Mouse (Mus musculus): ENCODE results near the gene Yipf2.
"Not testable (repeated sequence)": the region's sequence is repeated elsewhere in the genome, so short reads cannot be mapped to it uniquely, and the experiment has no call there.

Yipf2 gene

GRCm38 (mm10) chr9:21557556-21557955 is 35.1 kb downstream of the Yipf2 start:
- in situ Hi-C loops (cut with MseI, MboI) = no loop called here

- in situ Hi-C loops (cut with MseI, MboI) = no loop called here
These were observed 35.6 kb downstream of the Yipf2 start for GRCm38 (mm10) chr9:21556996-21557395.

DNA sequence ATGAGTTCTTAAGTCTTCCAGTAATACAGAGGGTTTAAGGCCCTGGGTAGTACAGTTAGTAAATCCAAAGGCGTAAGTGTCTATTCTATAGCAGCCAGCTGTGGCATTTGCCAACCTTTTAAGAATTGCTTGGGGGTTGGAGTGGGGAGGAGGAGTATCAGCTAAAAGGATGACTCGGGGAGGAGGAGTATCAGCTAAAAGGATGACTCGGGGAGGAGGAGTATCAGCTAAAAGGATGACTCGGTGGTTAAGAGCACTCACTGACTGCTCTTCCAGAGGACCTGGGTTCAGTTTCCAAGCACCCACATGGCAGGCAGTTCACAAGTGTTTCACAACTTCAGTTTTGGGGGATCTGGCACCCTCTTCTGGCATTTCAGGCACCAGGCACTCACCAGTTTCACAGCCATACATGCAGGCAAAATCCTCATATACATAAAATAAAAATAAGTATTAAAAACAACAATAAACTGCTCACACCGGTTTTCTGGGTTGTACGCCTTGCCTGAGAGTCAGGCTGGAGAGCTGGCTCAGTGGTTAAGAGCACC is 37.4 kb downstream of the Yipf2 start:
- in situ Hi-C loops (cut with MseI, MboI) = no loop called here

DNA sequence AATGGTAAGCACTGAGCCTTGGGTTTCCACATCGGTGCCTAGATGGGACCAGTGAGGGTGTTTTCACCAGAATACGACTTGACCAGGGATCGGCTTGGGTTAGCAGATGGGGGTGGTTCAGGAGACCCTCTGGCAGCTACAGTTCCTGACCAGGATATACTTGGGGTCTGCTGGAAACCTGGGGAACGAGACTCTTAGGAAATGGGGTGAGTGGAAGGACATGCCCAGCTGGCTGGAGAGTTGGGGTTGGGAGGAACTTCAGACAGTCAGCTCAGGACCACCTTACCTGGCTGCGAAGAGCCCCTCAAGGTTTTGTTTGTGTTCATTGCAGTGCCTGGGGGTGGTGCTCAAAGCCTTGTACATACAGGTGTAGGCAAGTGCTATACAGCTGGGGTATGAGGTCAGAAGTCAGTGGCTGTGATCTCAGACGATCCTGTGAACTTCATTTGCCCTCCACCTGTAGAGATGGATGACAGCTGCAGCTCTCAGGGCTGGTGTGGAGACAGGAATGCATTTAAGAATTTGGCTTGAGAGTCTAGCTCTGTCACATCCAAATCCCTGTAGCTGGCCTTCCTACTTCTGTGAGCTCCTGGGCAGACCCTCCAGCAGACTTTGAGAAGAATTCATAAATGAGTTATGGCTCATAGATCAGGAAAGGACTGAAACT is 38.9 kb downstream of the Yipf2 start:
- in situ Hi-C loops (cut with MseI, MboI) = no loop called here

DNA sequence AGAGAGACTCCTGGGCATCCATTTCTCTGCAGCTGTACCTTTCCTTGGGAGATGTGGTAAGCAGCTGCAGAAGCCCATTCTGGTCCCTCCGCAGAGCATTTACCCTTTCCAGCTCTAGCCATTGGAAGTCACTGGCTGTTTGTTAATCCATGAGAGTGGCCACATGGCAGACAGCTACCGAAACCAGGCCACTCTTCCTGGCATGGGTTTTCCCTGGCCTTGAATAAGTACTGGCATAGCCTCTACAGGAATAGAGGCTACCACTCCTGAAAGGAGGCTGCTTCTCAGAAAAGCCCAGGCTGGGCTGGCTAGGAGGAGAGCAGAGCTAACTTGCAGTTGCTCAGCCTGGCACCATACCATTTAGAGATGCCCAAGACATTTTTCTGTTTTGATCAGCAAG is 41.6 kb downstream of the Yipf2 start:
- in situ Hi-C loops (cut with MseI, MboI) = no loop called here

DNA sequence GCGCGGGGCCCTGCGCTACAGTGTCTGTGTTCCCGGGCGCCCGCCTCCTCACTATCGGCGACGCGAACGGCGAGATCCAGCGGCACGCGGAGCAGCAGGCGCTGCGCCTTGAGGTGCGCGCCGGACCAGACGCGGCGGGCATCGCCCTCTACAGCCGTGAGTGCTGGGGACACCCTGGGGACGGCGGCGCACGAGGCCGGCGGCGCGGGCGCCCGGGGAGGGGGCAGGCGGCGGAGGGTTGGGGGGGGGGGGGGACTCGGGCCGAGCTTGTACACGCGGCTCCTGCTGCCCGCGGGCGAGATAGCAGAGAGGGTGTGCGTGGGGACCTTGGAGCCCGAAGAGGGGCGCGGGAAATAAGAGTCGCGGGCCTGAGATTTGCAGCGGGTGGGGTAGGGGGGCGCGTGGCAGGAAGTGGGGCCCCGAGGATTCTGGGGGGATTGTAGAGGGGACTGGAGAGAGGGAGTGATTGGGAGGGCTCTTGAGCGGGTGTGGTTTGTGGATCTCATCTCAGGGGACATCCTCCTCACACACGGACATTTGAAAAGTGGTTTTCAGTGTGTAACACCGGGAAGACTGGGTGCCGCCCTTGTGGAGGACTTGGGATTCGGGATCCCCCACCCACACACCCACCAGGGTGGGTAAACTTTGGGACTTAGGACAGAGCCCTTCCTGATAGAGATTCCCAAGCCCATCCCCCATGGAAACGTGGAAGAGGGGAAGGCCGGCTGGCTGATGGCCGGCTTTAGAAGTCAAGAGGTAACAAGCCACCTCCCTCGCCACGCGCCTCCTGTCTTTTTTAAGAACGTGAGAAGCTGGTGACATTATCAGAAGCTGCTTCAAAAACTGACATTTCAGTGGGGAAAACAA is 45.3 kb downstream of the Yipf2 start:
- in situ Hi-C loops (cut with MseI, MboI) = no loop called here

- in situ Hi-C loops (cut with MseI, MboI) = no loop called here
These were observed 45.9 kb downstream of the Yipf2 start, which contains the start of gene Carm1 for GRCm38 (mm10) chr9:21546789-21547074. Gene Carm1 (plus strand): TSS chr9:21546894.

DNA sequence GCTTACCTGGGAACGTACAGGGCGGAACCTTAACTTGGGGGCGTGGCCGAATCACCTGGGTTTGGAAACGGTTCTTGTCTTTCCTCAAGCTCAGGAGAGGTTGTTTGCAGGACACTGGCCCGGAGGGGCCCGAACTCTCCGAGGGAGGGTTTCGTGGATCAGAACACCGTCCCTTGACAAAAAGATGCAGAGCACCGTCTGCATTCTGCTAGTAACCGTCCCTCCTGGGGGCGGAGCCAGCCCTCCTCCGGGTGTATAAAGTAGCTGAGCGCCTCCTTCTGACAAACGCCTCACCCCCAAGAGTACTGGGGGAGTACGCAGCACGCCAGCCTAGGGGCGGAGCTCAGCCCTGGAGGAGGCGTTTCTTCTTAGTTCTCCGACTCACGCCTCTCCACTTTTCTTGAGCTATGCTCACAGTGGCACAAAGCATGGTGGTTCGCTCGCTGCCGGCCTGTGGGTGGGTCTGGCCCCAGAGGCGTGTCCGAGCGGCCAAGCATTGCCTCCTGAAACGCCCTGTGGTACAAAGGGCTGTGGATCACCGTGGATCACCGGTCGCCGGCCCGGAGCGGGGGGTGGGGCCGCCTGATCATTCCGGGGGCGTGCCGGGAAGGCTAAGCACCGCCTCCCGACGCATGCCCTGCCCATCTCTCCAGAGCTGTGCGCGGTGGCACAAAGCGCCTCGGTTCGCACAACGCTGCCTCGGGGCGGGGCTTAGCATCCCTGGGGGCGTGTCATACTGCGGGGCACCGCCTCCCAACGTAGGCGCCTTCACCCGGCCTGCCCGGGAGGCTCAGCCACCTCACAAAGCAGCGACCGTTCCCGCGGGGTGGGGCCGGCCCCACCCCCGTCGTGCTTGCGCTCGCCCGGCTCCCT is 46.5 kb downstream of the Yipf2 start:
- in situ Hi-C loops (cut with MseI, MboI) = no loop called here

DNA sequence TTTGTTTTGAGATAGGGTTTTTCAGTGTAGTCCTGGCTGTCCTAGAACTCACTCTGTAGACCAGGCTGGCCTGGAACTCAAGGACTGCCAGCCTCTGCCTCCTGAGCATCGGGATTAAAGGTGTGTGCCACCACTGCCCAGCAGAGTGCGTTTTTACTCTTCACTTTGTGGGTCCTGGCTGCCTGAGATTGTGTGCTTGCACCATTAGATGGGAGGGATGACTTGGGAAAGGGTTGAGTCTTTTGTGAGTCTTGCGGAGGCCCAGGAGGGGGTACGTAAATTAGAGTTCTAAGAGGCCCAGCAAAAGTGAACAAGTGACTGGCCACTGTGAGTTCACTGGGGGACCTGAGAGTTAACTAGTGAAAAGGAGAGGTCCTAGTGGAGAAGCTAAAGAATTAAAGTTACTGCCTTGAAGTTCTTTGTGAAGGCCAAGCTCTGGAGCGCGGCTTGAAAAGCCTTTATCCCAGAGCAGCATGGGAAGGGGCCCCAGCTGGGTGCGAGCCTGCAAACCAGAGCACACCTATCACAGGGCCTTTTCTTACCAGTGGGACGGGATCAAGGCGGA is 47.2 kb downstream of the Yipf2 start:
- in situ Hi-C loops (cut with MseI, MboI) = no loop called here

GRCm38 (mm10) chr9:21542001-21542400 is 50.6 kb downstream of the Yipf2 start:
- in situ Hi-C loops (cut with MseI, MboI) = not testable (repeated sequence)

DNA sequence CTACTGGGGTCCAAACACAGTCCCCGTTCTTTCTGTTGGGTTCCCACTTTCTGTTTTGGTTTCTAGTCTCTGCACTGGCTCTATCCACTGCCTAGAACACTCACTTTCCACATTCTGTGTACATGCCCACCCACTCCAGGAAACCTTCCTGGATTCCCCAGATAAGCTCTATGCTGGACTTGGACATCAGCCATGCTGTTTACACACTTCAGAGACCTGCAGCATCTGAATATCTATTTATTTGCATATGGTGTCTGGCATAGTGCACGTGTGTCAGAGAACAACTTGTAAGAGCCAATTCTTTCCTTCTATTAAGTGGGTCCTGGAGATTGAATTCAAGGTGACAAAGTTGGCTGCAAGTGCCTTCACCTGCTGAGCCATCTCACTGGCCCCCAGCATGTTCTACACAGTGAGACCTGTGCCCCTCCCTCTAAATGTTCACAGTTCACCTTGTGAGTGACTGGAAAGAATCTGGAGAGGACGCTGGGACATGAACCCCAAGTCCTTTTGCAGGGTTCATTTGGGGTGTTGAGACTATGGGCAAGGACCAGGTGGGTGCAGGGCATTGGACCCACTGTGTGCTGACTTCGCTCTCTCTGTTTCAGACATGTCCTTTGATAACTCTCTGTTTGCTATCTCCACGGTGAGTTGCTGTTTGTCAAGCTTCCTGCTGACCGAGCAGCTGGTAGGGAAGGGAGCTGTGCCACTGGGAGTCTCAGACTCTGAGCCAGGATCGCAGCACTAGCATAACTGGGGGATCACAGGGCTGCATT is 52.5 kb downstream of the Yipf2 start:
- in situ Hi-C loops (cut with MseI, MboI) = no loop called here

Measured in mouse trophoblast stem cell (cell line).